Mouse (Mus musculus): Measurements from ENCODE around the gene Gm28053.
"Not testable (repeated sequence)": the region's sequence is repeated elsewhere in the genome, so short reads cannot be mapped to it uniquely, and the experiment has no call there.

Gene Gm28053

DNA sequence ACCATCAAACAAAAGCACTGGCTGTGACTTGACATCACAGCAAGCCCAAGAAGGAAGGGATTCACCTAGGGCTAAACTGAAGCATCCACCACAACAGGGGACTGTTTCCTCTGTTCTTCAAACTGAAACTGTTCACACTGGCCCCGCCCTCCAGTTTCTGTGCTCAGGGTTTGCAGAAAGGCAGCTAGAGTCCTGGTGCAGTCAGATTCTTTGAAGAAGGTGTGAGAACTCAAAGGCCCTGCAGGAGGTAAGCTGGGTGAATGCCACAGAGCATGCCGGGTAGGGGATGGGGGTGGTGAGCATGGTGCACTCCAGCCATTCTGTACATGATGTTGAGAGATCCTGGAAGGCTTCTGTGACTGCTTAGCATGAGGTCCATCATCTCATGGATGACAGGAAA is at the start of gene Gm28053, which contains the start of gene Gimap7:
TSS of gene Gm28053 (plus strand) at position 153 of the 400 bp plus-strand sequence.
TSS of gene Gimap7 (plus strand) at position 167 of the 400 bp plus-strand sequence.
- DNase-seq (ENCODE audit: low spot score in 2 of 2), result peak in 1 of 2 experiments; percentile 71

DNA sequence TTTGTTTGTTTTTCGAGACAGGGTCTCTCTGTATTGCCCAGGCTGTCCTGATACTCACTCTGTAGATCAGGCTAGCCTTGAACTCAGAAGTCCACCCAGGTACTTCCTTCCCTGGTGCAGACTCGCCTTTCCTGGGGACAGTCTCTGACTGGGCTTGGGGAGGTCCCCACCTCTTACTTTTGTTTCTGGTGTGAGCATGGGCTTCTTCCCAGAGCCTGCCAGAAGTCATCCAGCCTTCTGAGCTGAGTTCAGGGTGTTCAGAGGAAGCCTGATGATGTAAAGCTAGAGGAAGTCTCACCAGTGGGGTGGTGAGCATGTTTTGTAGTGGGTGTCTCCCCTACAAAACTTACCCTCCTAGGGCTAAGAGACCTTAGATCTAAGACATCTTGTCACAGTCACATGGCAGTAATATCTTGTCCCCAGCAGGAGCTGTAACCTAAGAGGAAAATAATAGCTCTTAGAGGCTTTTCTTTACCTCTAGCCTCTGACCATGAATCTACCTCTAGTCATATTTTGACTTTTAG is 48.9 kb upstream of the Gm28053 start:
- no peak for DNase-seq (ENCODE audit: low spot score in 2 of 2)

DNA sequence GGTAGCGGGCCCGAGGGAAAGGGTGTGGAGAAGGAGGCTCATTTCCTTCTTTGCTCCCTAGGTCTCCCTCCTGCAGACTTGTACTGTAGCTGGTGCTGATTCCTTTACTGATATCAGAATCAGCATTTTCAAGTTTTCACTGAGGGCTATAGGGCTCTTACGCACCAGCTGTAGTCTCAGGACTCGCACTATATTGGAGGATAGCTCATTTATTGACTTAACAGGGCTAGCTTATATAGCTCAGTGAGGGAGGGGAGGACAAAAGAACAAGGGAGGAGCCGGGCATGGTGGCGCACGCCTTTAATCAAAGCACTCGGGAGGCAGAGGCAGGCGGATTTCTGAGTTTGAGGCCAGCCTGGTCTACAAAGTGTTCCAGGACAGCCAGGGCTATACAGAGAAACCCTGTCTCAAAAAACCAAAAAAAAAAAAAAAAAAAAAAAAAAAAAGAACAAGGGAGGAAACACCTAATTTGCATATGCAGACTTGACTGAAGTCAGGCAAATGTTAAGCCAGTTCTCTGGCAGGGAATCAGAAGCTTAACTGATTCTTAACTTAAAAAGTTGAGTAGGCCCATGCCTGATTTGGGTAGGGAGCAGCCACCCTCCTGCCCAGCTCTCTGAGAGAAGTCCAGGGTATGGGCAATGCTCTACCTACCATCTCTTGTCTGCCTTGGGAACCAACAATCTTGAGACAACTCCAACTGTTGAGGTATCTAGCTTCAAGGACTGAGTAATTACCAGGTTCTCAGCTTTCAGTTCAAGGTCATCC is 43.9 kb upstream of the Gm28053 start:
- no peak for DNase-seq (ENCODE audit: low spot score in 2 of 2)

DNA sequence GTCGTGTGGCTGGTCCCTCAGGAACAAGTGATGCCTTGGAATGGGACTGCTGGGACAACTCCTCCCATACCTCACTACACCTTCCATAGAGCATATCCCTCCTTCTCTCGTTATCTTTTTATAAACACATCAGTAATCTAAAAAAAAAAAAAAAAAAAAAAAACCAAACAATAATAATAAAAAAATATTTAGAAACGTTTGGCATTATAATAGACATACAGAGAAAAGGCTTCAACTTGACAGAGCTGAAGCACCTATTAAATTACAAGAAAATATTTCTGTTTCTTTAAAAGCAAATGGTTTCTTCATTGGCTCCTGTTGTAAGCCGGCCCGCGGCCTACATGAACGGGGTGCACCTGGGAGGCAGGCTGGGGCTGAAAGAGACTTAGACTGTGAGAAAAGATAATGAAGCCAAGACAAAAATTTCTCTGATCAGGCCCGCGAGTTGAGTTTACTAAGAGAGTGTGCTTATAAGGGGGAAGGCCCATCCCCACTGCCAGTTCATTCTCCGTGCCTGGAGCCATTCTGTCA is 42.9 kb upstream of the Gm28053 start:
- DNase-seq (ENCODE audit: low spot score in 2 of 2), result no peak

DNA sequence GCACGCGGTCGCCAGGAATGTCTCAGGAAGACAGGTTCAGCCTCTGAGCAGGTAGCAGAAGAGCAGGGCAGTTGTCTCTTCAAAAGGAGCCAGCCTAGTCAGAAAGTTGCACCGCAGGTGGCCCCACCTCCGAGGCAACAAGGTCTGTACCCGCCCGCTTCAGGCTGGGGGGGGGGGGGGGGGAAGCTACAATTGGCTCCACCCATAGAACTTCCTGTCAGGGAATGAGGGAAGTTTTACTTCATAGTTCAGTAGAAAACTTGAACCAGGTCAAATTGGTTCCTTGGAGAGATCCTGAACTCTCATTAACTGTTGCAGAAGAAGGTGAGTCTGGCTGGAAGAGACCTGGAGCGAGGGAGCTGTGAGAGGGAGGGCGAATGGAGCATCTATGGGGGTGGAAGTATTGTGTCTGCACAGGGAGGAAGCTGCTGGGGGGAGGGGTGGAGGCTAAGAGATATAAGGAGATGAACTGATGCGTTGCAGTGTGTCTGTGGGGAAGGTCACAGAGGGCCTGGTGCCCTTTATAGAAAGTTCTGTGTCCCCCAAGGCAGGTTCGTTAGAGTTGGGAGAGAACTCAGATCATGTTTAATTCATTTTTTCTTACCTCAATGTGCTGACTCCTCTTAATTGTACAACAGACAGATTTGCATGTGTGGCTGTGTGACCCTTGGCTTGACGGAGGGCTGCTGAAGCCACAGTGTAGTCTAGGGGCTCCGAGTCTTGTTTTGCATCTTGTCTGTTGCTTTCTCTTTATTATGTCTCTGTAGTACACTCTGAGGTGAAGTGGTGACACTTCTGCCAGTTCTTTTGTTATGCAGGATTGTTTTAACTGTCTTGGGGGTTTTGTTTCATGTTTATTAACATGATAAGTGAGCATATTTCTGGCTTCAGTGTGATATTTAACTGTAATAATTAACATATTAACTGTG is 42.2 kb upstream of the Gm28053 start, which contains the start of gene Gimap9:
TSS of gene Gimap9 (plus strand) at position 199 of the 929 bp plus-strand sequence.
- DNase-seq (ENCODE audit: low spot score in 2 of 2), result peak; percentile 69 to 82

DNA sequence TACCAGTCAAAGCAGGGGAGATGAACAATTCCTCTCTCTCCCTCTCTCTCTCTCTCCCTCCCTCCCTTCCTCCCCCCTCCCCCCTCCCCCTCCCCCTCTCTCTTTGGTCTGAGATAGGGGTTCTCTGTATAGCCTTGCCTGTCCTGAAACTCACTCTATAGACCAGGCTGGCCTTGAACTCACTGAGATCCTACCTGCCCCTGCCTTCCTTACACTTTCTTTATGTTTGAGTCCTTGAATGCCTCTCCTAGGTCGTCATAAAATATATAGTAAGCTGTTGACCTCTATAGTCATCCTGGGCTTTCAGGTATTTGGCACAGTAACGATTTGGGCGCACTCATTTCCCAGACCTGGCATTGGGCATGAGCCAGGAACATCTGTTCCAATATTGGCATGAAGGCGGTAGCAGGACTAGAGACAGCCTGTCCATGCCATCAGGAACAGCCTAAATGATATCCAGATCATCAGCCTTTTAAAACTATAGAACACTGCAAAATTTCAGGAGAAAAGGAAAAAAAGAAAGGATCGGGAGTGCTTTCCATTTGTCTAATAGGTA is 41.5 kb upstream of the Gm28053 start:
- DNase-seq (ENCODE audit: low spot score in 2 of 2), result no peak

DNA sequence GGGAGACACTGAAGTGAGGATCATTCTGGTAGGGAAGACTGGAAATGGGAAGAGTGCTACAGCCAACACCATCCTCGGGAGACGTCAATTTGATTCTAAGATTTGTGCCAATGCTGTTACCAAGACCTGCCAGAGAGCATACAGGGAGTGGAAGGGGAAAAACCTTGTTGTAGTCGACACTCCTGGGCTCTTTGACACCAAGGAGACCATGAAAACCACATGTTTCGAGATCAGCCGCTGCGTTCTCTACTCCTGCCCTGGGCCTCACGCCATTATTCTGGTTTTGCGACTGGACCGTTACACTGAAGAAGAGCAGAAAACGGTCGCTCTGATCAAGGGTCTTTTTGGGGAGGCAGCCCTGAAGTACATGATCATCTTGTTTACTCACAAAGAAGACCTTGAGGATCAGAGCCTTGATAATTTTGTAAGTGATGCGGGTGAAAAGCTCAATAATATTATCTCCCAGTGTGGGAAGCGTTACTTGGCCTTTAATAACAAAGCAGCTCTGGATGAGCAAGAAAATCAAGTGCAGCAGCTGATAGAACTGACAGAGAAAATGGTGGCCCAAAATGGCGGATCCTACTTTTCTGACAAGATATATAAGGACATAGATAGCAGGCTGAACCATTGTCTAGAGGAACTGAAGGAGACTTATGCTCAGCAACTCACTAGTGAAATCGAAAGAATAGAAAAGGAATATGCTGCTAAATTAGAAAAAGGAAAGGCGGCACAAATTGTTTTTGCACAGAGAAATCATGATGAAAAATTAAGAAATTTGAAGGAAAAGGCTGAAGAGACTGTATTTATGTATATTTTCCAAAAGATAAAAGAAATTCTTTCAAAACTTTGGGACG is 40.7 kb upstream of the Gm28053 start:
- DNase-seq (ENCODE audit: low spot score in 2 of 2), result no peak

DNA sequence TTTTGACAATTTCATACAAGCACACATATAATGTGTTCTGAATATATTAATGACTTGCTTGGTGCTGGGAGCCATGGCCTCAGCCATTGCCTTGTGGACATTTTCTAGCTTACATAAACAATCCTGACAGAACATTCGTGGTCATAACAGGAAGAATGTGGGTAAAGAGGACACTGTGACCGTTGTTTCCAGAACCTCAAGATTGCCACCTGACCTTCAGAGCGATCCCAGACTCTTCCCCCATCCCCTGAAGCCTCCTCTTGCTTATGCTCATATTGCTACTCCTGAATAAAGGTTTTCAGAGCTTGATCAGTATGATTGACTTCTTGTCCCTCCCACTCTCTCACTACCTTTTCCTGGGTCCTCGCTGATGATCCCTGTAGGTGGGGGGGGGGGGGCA is 40.0 kb upstream of the Gm28053 start:
- DNase-seq (ENCODE audit: low spot score in 2 of 2), result no peak

DNA sequence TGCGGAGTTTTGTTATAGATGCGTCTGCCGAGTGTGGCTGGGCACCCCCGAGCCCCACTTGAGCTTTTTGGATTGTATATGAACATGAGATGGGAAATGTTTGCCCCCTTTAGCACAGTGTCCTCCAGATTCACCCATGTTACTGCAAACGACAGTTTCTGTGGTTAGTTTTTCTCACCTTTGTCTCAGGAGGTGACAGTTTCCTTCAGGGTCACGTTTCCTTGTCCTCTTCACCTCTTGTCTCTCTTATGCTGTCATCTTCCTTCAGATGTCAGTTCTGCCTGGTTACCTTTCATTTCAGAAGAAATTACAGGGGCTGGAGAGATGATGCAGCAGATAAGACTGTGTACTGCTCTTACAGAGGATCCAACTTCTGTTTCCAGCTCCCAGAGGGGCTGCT is 38.7 kb upstream of the Gm28053 start:
- no peak for DNase-seq (ENCODE audit: low spot score in 2 of 2)

DNA sequence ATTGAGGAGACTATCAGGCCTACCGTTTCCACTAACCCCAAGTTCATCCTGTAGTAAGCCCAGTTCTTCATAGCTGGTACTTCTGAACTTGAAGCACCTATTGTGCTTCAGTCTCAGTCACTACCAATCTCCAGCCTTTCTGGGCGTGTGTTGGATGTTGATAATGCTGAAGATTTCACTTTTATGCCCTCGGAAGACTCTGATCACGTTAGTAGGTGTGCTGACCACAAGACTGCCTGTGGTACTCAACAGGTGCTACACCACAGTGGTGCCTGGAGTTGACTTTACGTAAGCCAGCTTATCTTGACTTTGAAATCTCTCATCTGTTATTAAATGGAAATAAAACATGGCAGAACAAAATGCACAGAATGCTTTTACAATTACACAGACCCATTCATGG is 38.0 kb upstream of the Gm28053 start:
- DNase-seq (ENCODE audit: low spot score in 2 of 2), result no peak

DNA sequence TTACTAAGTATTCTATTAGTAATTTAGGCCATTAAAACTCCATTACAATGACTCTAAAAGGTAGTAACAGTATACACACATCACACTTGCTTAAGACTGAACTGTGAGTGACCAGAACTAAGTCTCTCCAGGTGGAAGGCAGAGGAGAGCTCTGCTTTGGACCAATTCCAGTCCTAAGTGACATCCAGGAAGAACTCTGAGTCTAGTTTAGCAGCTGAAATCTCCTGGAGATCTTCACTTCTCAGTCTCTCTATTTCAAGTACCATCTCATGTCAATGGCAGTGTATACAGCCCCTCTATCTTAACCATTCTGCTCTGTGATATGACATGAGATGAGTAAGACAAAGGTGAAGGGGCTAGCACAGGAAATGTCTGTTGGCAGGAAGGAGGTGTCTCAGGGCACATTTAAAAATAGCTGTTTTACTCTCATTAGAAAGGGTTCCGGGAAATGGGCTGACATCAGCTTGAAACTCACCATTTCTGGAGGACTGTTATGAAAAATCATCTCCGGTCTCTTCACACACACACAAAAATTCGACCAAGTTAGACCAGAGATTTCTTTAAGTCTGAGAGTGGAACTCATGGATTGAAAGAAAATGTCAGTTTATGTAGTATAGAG is 36.8 kb upstream of the Gm28053 start:
- no peak for DNase-seq (ENCODE audit: low spot score in 2 of 2)

DNA sequence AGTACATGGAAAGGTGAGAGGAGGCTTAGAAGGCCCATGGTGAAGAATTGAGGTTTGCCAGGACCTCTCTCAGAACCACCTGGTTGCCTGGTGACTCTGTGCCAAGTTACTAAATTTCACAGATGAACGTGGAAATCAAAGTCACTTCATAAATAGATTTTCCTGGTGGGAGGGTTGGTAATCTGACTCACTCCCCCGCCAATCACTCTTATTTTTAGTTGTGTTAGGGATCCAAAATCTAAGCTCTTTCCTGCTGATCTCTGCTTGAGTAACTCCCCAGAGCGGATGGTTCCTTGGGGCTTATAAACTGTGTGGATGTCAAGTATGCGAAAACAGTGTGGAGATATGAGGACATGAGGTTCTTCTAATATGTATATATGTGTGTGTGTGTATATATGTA is 36.1 kb upstream of the Gm28053 start:
- no peak for DNase-seq (ENCODE audit: low spot score in 2 of 2)

DNA sequence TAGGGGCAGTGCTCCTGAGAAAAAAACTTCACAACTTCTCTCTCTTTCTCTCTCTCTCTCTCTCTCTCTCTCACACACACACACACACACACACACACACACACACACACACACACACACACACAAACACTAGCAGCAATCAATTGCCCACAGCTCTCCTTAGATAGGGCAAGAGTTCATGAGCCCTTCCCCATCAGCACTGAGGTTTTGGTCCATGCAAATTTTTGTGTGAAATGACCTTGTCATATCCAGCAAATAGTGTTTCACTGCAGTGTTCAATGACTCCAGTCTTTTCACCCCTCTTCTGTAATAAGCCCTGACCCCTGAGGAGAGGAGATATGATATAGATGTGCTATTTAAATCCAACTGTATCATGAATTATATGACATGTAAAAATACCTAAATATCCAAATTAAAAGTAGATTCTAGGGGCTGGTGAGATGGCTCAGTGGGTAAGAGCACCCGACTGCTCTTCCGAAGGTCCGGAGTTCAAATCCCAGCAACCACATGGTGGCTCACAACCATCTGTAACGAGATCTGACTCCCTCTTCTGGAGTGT is 35.1 kb upstream of the Gm28053 start:
- DNase-seq (ENCODE audit: low spot score in 2 of 2), result not testable (repeated sequence)

DNA sequence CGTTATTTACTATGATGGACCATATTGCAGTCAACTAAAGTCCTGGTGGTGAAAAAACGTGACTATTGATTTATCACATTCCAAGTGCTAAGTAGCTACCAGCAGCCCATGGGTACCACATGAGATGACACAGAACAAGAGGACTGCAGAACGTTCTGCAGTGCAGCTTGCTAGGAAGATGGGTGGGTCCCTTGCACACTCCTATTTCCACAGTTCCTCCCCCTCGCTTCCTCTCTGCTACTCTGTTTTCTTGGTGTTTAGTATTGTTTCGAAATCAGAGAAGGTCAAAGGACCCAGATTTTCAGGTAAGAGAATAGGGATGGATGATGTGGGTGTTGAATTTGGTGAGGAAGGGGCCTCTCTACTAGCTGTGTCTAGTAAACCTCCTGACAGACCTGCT is 34.1 kb upstream of the Gm28053 start, which contains the start of gene Gimap4:
TSS of gene Gimap4 (plus strand) at position 231 of the 400 bp plus-strand sequence.
- DNase-seq (ENCODE audit: low spot score in 2 of 2), result no peak

DNA sequence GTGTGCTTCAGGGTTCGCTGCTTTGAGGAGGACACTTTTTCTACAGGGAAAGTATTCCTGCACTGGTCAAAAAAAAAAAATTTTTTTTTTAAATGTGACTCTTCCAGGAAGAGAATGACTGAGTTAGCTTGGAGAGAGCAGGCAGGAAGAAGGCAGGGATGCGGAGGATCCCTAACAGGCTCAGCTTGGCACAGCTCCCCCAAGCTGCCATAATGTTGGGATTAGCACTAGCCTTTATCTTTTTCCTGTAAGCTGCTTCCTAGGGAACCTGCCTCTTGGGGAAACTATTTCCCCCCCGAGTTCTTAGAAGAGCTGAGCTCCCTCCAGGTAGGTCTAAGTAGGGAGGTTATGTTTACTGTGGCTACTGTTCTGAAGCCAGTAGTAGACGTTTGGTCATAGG is 33.6 kb upstream of the Gm28053 start:
- no peak for DNase-seq (ENCODE audit: low spot score in 2 of 2)

DNA sequence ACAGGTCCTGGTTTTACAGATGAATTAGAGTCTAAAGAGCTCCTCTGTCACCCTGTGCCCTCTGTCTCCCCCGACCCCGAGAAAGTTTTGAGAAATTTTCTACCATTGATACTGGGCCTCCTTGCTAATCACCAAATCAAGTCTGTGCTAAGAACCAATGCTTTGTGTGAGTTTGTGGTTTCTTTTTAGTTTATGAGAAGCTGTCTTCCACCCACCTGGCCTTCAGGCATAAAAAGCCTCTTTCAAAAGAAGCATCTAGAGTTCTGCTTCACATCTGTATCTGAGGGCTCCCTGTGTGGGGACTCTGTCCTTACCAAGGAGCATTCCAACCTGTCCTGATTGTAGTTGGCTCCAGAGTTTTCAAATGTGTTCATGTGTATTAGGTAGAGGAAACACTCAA is 33.2 kb upstream of the Gm28053 start:
- no peak for DNase-seq (ENCODE audit: low spot score in 2 of 2)

DNA sequence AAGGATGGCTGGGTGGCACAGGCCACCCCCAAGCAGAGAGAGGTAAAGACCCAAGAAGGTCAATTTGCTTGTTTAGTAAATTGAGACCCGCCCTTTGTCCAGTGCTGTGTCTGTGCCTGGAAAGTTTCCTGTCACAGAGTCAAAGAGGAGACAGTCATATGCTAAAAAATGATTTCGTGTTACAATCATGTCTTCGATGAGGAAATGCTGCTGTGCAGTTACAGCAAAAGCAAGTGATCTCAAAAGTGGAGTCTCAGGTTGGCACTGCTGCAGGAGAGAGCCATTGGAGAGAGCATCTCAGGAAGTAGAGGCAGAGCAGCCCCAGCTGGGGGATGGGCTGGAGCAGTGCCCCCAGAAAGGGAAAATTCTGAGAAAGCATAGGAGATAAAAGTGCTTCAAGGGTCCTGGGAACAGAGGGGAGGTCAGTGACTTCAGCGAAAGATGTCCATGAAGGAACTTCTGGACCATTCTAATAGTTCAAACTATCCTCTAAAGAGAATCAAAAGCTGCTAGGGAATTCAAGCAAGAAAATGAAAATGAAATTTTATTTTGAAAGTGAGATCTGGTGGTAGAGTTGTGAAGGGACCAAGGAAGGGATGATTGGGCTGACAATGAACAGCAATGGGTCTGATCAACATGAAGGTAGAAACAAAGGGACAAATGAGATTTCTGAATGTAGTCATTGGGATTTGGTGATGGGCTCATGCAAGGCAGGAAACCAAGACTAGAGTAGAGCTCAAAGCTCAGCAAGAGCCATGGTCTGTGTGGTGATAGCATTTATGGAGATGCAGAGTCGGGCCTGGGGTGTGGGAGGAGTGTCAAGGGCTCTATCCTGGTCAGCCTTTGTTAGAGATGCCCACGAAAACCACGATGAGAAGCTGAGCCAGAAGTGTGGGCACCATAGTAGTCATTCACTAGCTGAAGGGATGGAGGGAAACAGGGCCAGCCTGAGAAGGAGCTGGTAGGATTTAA is 32.4 kb upstream of the Gm28053 start:
- no peak for DNase-seq (ENCODE audit: low spot score in 2 of 2)

DNA sequence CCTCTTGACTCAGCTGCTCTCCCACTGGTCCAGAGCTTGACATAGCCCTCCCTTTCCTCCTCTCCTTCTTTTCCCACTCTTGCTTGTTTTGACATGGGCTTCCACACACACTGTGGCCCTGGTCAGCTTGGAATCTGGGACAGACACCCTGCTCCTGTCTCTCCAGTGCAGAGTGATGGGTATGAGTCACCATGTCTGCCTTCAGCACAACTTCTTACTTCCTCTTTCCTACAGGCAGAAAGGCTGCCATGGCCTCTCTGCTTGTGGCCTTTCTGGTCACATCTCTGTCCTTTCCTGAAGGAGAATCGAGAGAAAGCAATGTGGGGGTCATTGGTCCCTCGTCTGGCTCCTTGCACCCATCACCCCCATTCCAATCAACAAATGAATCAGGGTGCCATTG is 31.3 kb upstream of the Gm28053 start:
- DNase-seq (ENCODE audit: low spot score in 2 of 2), result no peak

DNA sequence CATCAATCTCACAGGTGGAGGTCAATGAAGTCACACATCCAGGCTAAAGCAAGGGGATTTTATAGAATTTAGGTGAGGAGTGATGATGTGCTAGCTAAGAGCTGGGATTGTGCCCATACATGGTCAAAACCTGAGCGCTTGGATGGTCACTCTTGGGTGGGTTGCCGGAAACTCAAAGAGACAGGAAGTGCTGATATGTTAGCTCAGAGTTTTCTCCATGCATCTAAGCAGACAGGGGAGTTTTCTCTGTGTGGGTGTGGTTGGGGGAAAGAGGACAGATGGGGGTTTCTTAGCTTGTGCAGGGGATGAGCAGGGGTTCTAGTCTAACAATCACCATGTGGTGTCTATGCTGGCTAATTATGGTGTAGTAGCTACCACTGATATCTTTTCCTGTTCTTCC is 29.1 kb upstream of the Gm28053 start:
- no peak for DNase-seq (ENCODE audit: low spot score in 2 of 2)

All from spleen, postnatal 10 days (tissue).